Mouse (Mus musculus): ENCODE measurements around the gene Man2b1.
"Not testable (repeated sequence)": the region's sequence is repeated elsewhere in the genome, so short reads cannot be mapped to it uniquely, and the experiment has no call there.

Gene Man2b1

DNA sequence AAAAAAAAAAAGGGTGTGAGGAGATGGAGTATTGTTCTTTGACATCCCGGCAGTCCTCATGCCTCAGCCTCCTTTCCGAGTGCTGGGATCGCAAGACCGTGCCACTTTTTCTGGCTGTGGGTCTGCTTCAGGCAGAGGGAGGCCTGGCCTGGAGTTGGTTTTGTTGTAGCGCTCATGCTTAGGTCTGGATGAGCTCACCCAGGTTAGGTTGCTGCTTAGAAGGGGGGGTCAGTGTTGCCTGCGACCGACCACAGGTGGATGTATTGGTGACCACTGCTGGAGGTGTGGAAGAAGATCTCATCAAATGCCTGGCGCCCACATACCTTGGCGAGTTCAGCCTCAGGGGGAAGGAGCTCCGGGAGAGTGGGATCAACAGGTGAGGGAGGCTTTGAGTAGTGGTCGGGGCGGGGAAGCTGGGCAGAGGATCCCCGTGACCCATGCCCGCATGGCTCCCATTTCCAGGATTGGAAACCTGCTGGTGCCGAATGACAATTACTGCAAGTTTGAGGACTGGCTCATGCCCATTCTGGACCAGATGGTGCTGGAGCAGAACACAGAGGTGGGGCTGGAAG is 9.9 kb upstream of the Man2b1 start:
- no peak for DNase-seq (ENCODE audit: low read depth in 2 of 2, low spot score in 2 of 2)

GRCm38 (mm10) chr8:85074167-85074566 is 8.9 kb upstream of the Man2b1 start:
- DNase-seq (ENCODE audit: low read depth in 2 of 2, low spot score in 2 of 2): no peak

DNA sequence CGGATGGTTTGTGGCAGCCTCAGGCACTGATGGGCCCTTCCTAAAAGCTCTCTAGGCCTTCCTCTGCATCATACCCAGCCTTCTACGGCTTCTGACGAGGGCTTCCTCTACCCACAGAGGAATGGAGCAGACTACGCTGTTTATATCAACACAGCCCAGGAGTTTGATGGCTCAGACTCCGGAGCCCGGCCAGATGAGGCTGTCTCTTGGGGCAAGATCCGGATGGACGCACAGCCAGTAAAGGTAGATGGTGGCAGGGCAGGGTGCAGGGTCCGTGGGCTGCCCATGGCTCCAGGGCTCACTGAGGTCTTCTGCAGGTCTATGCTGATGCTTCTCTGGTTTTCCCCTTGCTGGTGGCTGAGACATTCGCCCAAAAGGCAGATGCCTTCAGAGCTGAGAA is 8.5 kb upstream of the Man2b1 start:
- DNase-seq (ENCODE audit: low read depth in 2 of 2, low spot score in 2 of 2): no peak

DNA sequence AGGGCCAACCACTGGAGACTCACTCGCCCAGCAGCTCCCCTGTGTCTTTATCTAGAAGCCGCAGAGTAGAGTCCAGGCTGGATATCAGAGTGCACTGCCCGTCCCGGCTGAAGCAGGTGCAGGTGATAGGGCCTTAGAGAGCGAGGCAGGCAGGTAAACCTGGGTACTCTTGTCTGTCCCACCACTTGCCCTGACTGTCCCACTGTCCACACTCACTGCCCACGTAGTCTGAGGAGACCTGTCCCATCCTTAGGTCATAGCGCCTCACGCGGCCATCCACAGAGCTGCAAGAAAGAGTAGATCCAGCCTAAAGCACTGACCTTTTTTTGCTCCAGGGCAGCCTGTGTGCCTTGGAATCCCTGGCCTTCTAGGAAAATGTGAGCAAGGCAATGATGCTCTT is 7.1 kb upstream of the Man2b1 start:
- no peak for DNase-seq (ENCODE audit: low read depth in 2 of 2, low spot score in 2 of 2)

DNA sequence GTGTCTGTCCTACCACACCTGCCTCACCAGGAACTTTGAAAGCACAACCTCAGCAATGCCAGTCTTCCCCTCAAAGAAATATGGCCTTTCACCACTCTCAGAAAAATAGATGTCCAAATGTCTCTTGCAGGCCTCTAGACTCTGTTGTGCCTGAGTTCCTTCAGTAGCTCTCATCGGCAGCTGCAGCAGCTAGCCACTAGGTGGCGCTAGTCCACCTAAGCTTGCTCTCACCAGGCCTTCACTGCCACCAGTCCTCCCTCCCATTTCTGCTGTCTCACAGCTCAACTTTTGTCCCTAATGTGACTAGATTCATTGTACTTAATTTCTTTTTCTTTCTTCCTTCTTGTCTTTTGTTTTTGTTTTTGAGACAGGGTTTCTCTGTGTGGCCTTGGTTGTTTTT is 6.1 kb upstream of the Man2b1 start:
- peak; percentile 66 to 79 for DNase-seq (ENCODE audit: low read depth in 2 of 2, low spot score in 2 of 2)

DNA sequence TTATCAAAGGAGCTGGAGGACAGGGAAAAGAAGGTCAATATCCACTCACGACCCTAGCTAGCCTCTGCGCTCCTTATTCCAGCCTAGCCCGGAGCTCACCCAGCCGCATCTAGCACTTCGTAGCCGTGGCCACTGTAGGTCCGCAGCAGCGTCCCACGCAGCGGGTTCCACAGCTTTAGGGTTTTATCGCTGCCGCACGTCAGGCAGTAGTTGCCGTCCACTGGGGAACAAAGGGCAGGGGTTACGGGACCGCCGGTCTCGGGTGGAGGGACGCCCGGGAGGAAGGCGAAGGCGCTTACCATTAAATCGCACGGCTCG is 2.9 kb upstream of the Man2b1 start:
- DNase-seq (ENCODE audit: low read depth in 2 of 2, low spot score in 2 of 2): no peak

DNA sequence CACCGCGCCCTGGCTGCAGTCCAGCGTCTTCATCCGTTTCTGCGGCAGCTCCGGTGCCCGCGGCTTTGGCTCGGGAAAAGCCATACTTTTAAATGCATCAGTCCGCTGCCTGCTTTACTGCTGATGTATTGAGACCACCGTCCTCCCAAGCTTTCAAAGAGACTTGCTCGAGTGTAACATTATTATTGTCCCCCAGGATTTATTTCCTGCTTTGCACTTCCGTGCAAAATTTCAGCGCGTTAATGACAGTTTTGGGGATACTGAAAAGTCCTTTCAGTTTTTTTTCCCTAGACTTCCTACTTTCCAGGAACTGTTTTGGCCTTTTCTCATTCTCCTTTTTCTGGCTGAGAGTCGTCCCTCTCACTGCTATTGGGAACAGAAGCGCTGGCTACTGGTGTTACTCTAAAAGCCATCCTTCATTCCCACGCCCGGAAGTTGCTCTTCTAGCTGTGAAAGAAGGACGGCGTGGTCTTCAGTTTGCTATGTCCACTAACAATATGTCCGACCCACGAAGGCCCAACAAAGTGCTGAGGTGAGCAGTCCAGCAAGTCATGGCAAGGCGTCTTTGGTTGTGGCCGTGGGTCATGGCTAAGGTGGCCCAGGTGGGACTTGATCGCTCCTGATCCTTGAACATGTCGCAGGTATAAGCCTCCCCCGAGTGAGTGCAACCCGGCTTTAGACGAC is 2.4 kb upstream of the Man2b1 start, which contains the start of gene Wdr83os:
TSS of gene Wdr83os (plus strand) at position 209 of the 684 bp plus-strand sequence.
- peak; percentile 58 to 66 for DNase-seq (ENCODE audit: low read depth in 2 of 2, low spot score in 2 of 2)

DNA sequence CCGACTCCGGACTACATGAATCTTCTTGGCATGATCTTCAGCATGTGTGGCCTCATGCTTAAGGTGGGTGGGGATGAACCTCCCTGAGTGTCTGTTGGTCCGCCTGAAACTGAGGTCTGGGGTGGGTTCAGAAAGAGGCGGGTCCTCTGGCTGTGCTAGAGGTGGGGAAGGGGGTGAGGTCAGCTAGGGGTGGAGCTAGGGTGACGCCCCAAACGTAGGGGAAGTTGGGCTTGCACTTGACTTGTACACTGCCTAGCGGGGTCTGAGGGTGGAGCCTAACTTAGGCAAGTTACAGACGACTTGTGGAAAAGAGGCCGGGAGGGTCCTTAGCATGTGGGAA is 1.9 kb upstream of the Man2b1 start, which contains the start of gene Wdr83:
TSS of gene Wdr83 (minus strand) at position 91 of the 340 bp plus-strand sequence.
- peak in 1 of 2 experiments; percentile 38 for DNase-seq (ENCODE audit: low read depth in 2 of 2, low spot score in 2 of 2)

- not testable (repeated sequence) for DNase-seq (ENCODE audit: low read depth in 2 of 2, low spot score in 2 of 2)
These were observed 901 bp upstream of the Man2b1 start for GRCm38 (mm10) chr8:85082169-85082568.

DNA sequence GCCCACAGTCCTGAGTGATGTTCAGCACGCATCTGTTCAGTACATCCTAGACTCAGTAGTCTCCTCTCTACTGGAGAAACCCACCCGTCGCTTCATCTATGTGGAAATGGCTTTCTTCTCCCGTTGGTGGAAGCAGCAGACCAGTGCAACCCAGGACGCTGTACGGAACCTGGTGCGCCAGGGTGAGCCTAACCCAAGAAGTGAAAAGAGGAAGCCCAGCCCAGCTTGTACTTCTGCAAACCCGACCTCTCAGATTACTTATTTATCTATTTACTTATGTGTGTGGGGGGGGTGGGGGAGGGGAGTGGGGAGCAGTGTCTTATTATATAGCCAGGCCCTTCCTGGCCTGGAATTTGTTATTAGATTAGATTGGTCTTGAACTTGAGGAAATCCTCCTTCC is 1.6 kb downstream of the Man2b1 start:
- no peak for DNase-seq (ENCODE audit: low read depth in 2 of 2, low spot score in 2 of 2)

GRCm38 (mm10) chr8:85086238-85086637 is 3.2 kb downstream of the Man2b1 start:
- no peak for DNase-seq (ENCODE audit: low read depth in 2 of 2, low spot score in 2 of 2)

- DNase-seq (ENCODE audit: low read depth in 2 of 2, low spot score in 2 of 2): no peak
These were observed 5.7 kb downstream of the Man2b1 start for GRCm38 (mm10) chr8:85088771-85089170.

GRCm38 (mm10) chr8:85090856-85091255 is 7.8 kb downstream of the Man2b1 start:
- no peak for DNase-seq (ENCODE audit: low read depth in 2 of 2, low spot score in 2 of 2)

DNA sequence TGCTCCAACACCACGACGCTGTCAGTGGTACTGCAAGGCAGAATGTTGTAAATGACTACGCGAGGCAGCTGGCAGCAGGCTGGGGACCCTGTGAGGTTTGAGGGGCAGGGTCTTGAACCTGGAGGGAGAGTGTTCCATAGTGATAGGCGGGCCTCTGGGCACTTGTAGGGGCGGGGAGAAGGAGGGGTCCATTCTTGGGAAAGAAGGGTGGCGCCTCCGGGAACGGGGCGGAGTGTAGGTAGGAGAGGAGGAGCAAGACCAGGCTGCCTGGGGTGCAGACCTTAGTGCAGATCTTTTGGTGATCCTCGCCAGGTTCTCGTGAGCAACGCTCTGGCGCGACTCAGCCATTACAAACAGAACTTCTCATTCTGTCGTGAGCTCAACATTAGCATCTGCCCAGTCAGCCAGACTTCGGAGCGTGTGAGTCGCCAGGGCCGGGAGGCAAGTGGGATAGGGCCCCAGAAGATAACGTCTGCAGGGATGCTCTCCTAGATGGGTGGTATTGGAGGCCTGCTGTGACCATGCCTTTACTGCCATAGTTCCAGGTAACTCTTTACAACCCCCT is 8.5 kb downstream of the Man2b1 start:
- DNase-seq (ENCODE audit: low read depth in 2 of 2, low spot score in 2 of 2): no peak

DNA sequence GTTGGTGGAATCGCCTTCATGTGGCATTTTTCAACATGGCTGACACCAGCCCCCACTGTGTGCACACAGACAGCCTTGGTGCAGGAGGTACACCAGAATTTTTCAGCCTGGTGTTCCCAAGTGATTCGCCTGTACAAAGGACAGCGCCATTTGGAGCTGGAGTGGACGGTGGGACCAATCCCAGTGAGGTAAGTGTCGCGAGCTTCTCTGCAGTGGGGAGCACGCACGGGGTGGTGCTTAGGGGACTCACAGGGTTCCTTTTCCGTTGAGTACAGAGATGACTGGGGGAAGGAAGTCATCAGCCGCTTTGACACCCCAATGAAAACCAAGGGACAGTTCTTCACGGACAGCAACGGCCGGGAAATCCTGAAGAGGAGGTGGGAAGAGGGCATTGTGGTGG is 12.0 kb downstream of the Man2b1 start:
- DNase-seq (ENCODE audit: low read depth in 2 of 2, low spot score in 2 of 2): no peak

DNA sequence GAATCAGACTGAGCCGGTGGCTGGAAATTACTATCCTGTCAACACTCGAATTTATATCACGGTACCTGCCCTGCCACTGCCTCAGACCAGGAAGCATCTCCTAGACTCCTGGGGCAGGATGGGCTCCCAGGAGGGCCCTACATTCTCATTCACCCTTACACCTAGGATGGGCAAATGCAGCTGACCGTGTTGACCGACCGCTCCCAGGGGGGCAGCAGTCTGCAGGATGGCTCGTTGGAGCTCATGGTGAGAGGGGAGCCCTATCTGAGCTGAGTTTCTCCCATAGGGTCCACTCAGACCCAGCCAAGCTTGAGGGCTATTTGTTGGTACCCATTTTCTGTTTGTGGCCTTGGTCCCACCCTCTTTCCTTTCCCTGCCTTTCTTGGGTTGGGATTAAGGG is 12.5 kb downstream of the Man2b1 start:
- no peak for DNase-seq (ENCODE audit: low read depth in 2 of 2, low spot score in 2 of 2)

GRCm38 (mm10) chr8:85096196-85096595 is 13.1 kb downstream of the Man2b1 start:
- no peak for DNase-seq (ENCODE audit: low read depth in 2 of 2, low spot score in 2 of 2)

DNA sequence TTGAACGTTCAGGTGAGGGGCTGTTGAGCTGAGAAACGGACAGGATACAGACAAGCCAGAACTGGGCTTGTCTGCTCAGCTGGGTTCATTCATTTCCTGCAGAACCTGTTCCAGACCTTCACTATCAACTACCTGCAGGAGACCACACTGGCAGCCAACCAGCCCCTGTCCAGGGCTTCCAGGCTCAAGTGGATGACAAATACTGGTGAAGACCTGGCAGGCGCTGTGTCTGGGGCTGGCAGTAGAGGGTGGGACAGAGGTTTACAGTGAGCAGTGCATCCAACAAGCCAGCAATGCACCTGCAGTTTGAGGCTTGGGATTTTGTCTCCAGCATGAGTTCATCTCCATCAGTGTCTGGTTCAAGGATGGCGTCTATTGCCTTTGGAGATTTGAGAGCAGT is 13.8 kb downstream of the Man2b1 start:
- DNase-seq (ENCODE audit: low read depth in 2 of 2, low spot score in 2 of 2): no peak

DNA sequence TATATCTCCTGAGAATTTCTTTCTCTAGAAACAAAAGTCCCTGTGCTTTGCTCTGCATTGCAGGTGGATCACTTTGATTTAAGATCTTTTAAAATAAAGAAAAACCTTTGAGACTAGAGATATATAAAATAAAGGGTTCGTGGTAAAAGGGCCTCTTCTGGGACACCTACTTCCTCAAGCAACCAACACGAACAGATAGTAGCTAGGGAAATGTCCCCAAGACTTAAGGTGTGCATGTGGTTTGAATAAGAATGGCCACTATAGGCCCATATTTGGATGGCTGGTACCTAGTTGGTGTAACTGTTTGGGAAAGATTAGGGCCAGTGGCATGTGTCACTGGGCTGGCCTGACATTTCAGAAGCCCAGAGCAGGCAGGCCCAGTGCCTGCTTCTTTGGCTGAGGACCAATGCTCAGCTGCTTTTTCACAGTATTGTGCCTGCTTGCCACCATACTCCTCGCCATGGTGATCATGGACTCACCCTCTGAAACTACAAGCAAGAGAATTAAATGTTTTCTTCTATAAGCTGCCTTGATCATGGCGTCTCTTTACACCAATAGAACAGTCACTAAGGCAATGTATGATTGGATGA is 17.1 kb downstream of the Man2b1 start:
- no peak for DNase-seq (ENCODE audit: low read depth in 2 of 2, low spot score in 2 of 2)

GRCm38 (mm10) chr8:85113241-85113640 is 30.2 kb downstream of the Man2b1 start:
- no peak for DNase-seq (ENCODE audit: low read depth in 2 of 2, low spot score in 2 of 2)

- no peak for DNase-seq (ENCODE audit: low read depth in 2 of 2, low spot score in 2 of 2)
These were observed 32.4 kb downstream of the Man2b1 start for GRCm38 (mm10) chr8:85115501-85115900.

DNA sequence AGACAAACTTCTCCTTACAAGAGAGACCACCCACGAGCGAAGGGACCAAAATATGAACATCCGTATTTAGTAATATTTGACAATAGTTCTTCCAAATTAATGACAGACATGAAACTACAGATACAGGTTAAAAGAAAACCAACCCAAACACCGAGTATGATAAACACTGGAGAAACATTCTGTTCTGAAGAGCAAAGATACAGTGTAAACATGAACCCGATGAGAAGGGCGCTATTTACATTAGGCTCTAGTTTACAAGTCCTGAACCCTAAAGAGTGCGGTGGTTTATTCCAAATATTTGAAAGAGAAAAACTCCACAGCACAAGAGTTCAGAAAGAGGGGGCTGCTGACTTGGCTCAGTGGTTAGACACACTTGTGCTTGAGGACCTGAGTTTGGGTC is 33.9 kb downstream of the Man2b1 start:
- DNase-seq (ENCODE audit: low read depth in 2 of 2, low spot score in 2 of 2): no peak
